8 mouse cellular contexts compared by ENCODE assay signal in genomic region chr4:120368663-120369062, GRCm38 (mm10). TPM values are rescaled to one million over a fixed set of nuclear protein-coding genes. Genes with fewer than 3 reads are reported as not detected.
DNase-seq lines count a peak whose midpoint lies in the region.

No protein-coding gene starts in this region.

- no peaks in the 10 kb centered on the region for H3K9me3 ChIP-seq in heart, embryonic 10.5 days

- H3K27me3 ChIP-seq in heart, embryonic 10.5 days (ENCODE audit: insufficient read depth, poor library complexity, severe bottlenecking), result peaks cover 86% of the 10 kb centered on the region

- no peak overlapping the region for H3K4me3 ChIP-seq in heart, embryonic 10.5 days

- DNase-seq in heart, adult 11 months, result peak; percentile 93
- no peak for DNase-seq in heart, embryonic 10.5 days (ENCODE audit: low spot score)
- peak; percentile 62 for DNase-seq in Muller cell, postnatal 12 days (ENCODE audit: inconsistent ontology term)
- DNase-seq in cerebellum, adult 9-11 months, result peak; percentile 39
- DNase-seq in frontal cortex, postnatal 14 days (ENCODE audit: low spot score in 2 of 2), result peak; percentile 46 to 73
- DNase-seq in large intestine, adult 2 months (ENCODE audit: low read depth, low spot score), result peak; percentile 33
- peak; percentile 82 for DNase-seq in lung, postnatal 36 days
- peak; percentile 23 to 31 for DNase-seq in spleen, postnatal 36 days (ENCODE audit: low spot score in 2 of 2)

- 9% methylated on average over 4 of the region's 4 CpGs for WGBS in heart, embryonic 10.5 days
- WGBS in large intestine, adult 2 months, result 7% methylated on average over 4 of the region's 4 CpGs

- no peaks in the 10 kb centered on the region for H3K36me3 ChIP-seq in heart, embryonic 10.5 days

- H3K27ac ChIP-seq in heart, embryonic 10.5 days, result no peak overlapping the region

- peaks cover 19% of the 10 kb centered on the region for H3K4me1 ChIP-seq in heart, embryonic 10.5 days

RNA-seq across cellular contexts. Expression of gene Scmh1, which starts 36.4 kb away (rescaled TPM):
- 58.3 and 86.8 TPM in 2 replicates for polyA plus RNA-seq in heart, embryonic 10.5 days (2016; fragmentation: Nextera tagmentation; extraction: Ambion mirVana)
- 24.7 and 27.5 TPM in 2 replicates for polyA plus RNA-seq in large intestine, adult 2 months (2012; rRNA removed)
